Mouse (Mus musculus) E14TG2a.4 (cell line): ENCODE results near the gene Stard8.

Experiments
- H3K27me3 ChIP-seq: 2 replicates; pipeline ENCODE4 v1.6.1; 2014; ENCODE audit warnings: low read length, control low read depth; ENCODE audit not compliant: insufficient read depth
- H3K36me3 ChIP-seq: 2 replicates; pipeline ENCODE4 v1.6.1; 2014; ENCODE audit warnings: low read length, control low read depth; ENCODE audit not compliant: insufficient read depth
- H3K4me1 ChIP-seq: replicated peaks from 2 replicates; pipeline ENCODE4 v1.6.1; 2014; ENCODE audit warnings: low read depth, low read length, control low read depth
- H3K4me3 ChIP-seq: replicated peaks from 2 replicates; pipeline ENCODE4 v1.5.1; 2014; ENCODE audit warnings: mild to moderate bottlenecking, low read length
- H3K9me3 ChIP-seq: 2 replicates; pipeline ENCODE4 v1.6.1; 2014; ENCODE audit warnings: low read length, control low read depth
- CTCF ChIP-seq: conservative IDR thresholded peaks from 2 replicates; pipeline ENCODE4 v1.5.1; 2014; ENCODE audit warnings: low read length
- NANOG ChIP-seq: IDR thresholded peaks from 2 replicates; pipeline ENCODE4 v1.6.1; 2014; ENCODE audit warnings: borderline replicate concordance, low read length, mixed read lengths
- POU5F1 ChIP-seq: IDR thresholded peaks from 2 replicates; pipeline ENCODE4 v1.6.1; 2014; ENCODE audit warnings: low read length, borderline replicate concordance

The Stard8 gene

GRCm38 (mm10) chrX:99050736-99051481 is 47.9 kb downstream of the Stard8 start:
- Histone ChIP-seq H3K36me3 (no peaks in the 10 kb centered on the region), H3K27me3 (no peaks in the 10 kb centered on the region), H3K4me3 (no peak overlapping the region), H3K4me1 (peaks cover 73% of the 10 kb centered on the region), H3K9me3 (no peaks in the 10 kb centered on the region)
- TF ChIP-seq POU5F1 (no peak), CTCF (no peak), NANOG (no peak)

- no peaks in the 10 kb centered on the region for H3K36me3 ChIP-seq
- H3K4me1 ChIP-seq, result peaks cover 59% of the 10 kb centered on the region
- H3K27me3 ChIP-seq, result no peaks in the 10 kb centered on the region
- no peaks in the 10 kb centered on the region for H3K9me3 ChIP-seq
- TF ChIP-seq NANOG (no peak), POU5F1 (no peak), CTCF (no peak)
- H3K4me3 ChIP-seq, result no peak overlapping the region
Observed at GRCm38 (mm10) chrX:99052255-99052654, 49.2 kb downstream of the Stard8 start.

- no peak overlapping the region for H3K4me3 ChIP-seq
- no peaks in the 10 kb centered on the region for H3K9me3 ChIP-seq
- no peaks in the 10 kb centered on the region for H3K27me3 ChIP-seq
- TF ChIP-seq NANOG (no peak), POU5F1 (no peak), CTCF (no peak)
- no peaks in the 10 kb centered on the region for H3K36me3 ChIP-seq
- H3K4me1 ChIP-seq, result peaks cover 51% of the 10 kb centered on the region
Observed at GRCm38 (mm10) chrX:99054512-99054911, 51.5 kb downstream of the Stard8 start.

- Histone ChIP-seq H3K27me3 (no peaks in the 10 kb centered on the region), H3K9me3 (no peaks in the 10 kb centered on the region), H3K4me3 (no peak overlapping the region), H3K4me1 (peaks cover 18% of the 10 kb centered on the region), H3K36me3 (0 out of 2 replicates have a peak, but pooled peaks cover 4% of the 10 kb centered on the region)
- TF ChIP-seq NANOG, result no peak
- no peak for TF ChIP-seq CTCF
- TF ChIP-seq POU5F1, result no peak
Observed at GRCm38 (mm10) chrX:99057772-99058440, 54.9 kb downstream of the Stard8 start.

GRCm38 (mm10) chrX:99059119-99059518 is 56.1 kb downstream of the Stard8 start:
- no peak overlapping the region for H3K4me3 ChIP-seq
- peaks cover 6% of the 10 kb centered on the region; the same call in 1 of the 2 replicates for H3K36me3 ChIP-seq
- no peak for TF ChIP-seq NANOG
- no peaks in the 10 kb centered on the region for H3K27me3 ChIP-seq
- H3K4me1 ChIP-seq, result peaks cover 12% of the 10 kb centered on the region
- no peaks in the 10 kb centered on the region for H3K9me3 ChIP-seq

- H3K36me3 ChIP-seq, result peaks cover 17% of the 10 kb centered on the region; the same call in 1 of the 2 replicates
- H3K27me3 ChIP-seq, result no peaks in the 10 kb centered on the region
- H3K4me1 ChIP-seq, result 0 out of 2 replicates have a peak, but pooled peaks cover 5% of the 10 kb centered on the region
- no peak overlapping the region for H3K4me3 ChIP-seq
- TF ChIP-seq NANOG (no peak), CTCF (no peak), POU5F1 (no peak)
- no peaks in the 10 kb centered on the region for H3K9me3 ChIP-seq
Observed at GRCm38 (mm10) chrX:99065582-99065981, 62.5 kb downstream of the Stard8 start.

GRCm38 (mm10) chrX:99066550-99066949 is 63.5 kb downstream of the Stard8 start:
- TF ChIP-seq POU5F1 (no peak), NANOG (no peak), CTCF (no peak)
- Histone ChIP-seq H3K4me1 (0 out of 2 replicates have a peak, but pooled peaks cover 5% of the 10 kb centered on the region), H3K27me3 (no peaks in the 10 kb centered on the region), H3K36me3 (peaks cover 17% of the 10 kb centered on the region; the same call in 1 of the 2 replicates), H3K4me3 (no peak overlapping the region), H3K9me3 (no peaks in the 10 kb centered on the region)

- Histone ChIP-seq H3K27me3 (no peaks in the 10 kb centered on the region), H3K4me1 (0 out of 2 replicates have a peak, but pooled peaks cover 5% of the 10 kb centered on the region), H3K9me3 (no peaks in the 10 kb centered on the region), H3K36me3 (peaks cover 23% of the 10 kb centered on the region), H3K4me3 (no peak overlapping the region)
- TF ChIP-seq NANOG (no peak), POU5F1 (no peak), CTCF (no peak)
Observed at GRCm38 (mm10) chrX:99067232-99067631, 64.2 kb downstream of the Stard8 start.
